Mouse (Mus musculus): ENCODE data around the gene Tmeff1. TPM values are rescaled to one million over a fixed set of nuclear protein-coding genes. Genes with fewer than 3 reads are reported as not detected.

Gene Tmeff1
- total RNA-seq, 1 experiment: 257 TPM

- TF ChIP-seq ZC3H11A (IDR thresholded peaks at IDR 0.05; ENCODE audit: borderline replicate concordance, low read depth, low read length) (no peak), HCFC1 (IDR thresholded peaks at IDR 0.05; ENCODE audit: borderline replicate concordance, insufficient read depth, low read length) (no peak), CHD2 (IDR thresholded peaks at IDR 0.05; ENCODE audit: low read depth, low read length) (no peak), MAFK (IDR thresholded peaks at IDR 0.05; ENCODE audit: insufficient read depth, low read depth, low read length) (no peak), ZNF384 (IDR thresholded peaks at IDR 0.05; ENCODE audit: low read depth, low read length) (no peak)
- Histone ChIP-seq H3K9me3 (ENCODE audit: control insufficient read depth, insufficient read depth, low read depth, low read length) (no peaks in the 10 kb centered on the region), H3K4me1 (ENCODE audit: control insufficient read depth in 2 of 2, insufficient read depth in 2 of 2, low read length in 2 of 2, poor library complexity in 1 of 2) (peaks cover 0 to 2% of the 10 kb centered on the region in 2 experiments; a peak in 1 of 4 replicates), H3K27ac (ENCODE audit: insufficient read depth, low read depth, low read length, poor library complexity, severe bottlenecking) (no peak overlapping the region), H3K4me3 (ENCODE audit: insufficient read depth in 1 of 2, low read depth in 1 of 2, low read length in 2 of 2, poor library complexity in 1 of 2, severe bottlenecking in 1 of 2) (no peak overlapping the region), H3K9ac (ENCODE audit: insufficient read depth, low read depth, low read length, poor library complexity, severe bottlenecking) (no peak overlapping the region), H3K36me3 (ENCODE audit: control insufficient read depth, insufficient read depth, low read length, poor library complexity, severe bottlenecking) (peaks cover 8% of the 10 kb centered on the region)
- in situ Hi-C loops (cut with MboI; ENCODE audit: low sequenced_read_pairs in 2 of 2, unreplicated experiment in 2 of 2): no loop called here
- peak; percentile 8 for DNase-seq (ENCODE audit: low read depth, low spot score)
Observed at GRCm38 (mm10) chr4:48650617-48651360, 65.8 kb downstream of the Tmeff1 start.

- peaks cover 24% of the 10 kb centered on the region for H3K36me3 ChIP-seq (ENCODE audit: control insufficient read depth, insufficient read depth, low read length, poor library complexity, severe bottlenecking)
Observed at GRCm38 (mm10) chr4:48654118-48654517, 69.1 kb downstream of the Tmeff1 start.

GRCm38 (mm10) chr4:48656530-48656929 lies 71.6 kb downstream of the Tmeff1 start:
- in situ Hi-C loops (cut with MboI; ENCODE audit: low sequenced_read_pairs in 2 of 2, unreplicated experiment in 2 of 2): no loop called here
- H3K27ac ChIP-seq (ENCODE audit: insufficient read depth, low read depth, low read length, poor library complexity, severe bottlenecking): no peak overlapping the region
- no peak for DNase-seq (ENCODE audit: low read depth, low spot score)
- no peak overlapping the region for H3K9ac ChIP-seq (ENCODE audit: insufficient read depth, low read depth, low read length, poor library complexity, severe bottlenecking)
- no peaks in the 10 kb centered on the region for H3K9me3 ChIP-seq (ENCODE audit: control insufficient read depth, insufficient read depth, low read depth, low read length)
- H3K36me3 ChIP-seq (ENCODE audit: control insufficient read depth, insufficient read depth, low read length, poor library complexity, severe bottlenecking): peaks cover 24% of the 10 kb centered on the region
- TF ChIP-seq ZNF384 (IDR thresholded peaks at IDR 0.05; ENCODE audit: low read depth, low read length): no peak
- TF ChIP-seq HCFC1 (IDR thresholded peaks at IDR 0.05; ENCODE audit: borderline replicate concordance, insufficient read depth, low read length): no peak
- no peak for TF ChIP-seq ZC3H11A (IDR thresholded peaks at IDR 0.05; ENCODE audit: borderline replicate concordance, low read depth, low read length)
- no peaks in the 10 kb centered on the region for H3K4me1 ChIP-seq (ENCODE audit: control insufficient read depth in 2 of 2, insufficient read depth in 2 of 2, low read length in 2 of 2, poor library complexity in 1 of 2)
- no peak overlapping the region for H3K4me3 ChIP-seq (ENCODE audit: insufficient read depth in 1 of 2, low read depth in 1 of 2, low read length in 2 of 2, poor library complexity in 1 of 2, severe bottlenecking in 1 of 2)

More at GRCm38 (mm10) chr4:48654118-48654517, 69.1 kb downstream of the Tmeff1 start:
- Histone ChIP-seq H3K9me3 (ENCODE audit: control insufficient read depth, insufficient read depth, low read depth, low read length) (no peaks in the 10 kb centered on the region), H3K27ac (ENCODE audit: insufficient read depth, low read depth, low read length, poor library complexity, severe bottlenecking) (no peak overlapping the region), H3K9ac (ENCODE audit: insufficient read depth, low read depth, low read length, poor library complexity, severe bottlenecking) (no peak overlapping the region), H3K4me3 (ENCODE audit: insufficient read depth in 1 of 2, low read depth in 1 of 2, low read length in 2 of 2, poor library complexity in 1 of 2, severe bottlenecking in 1 of 2) (no peak overlapping the region), H3K4me1 (ENCODE audit: control insufficient read depth in 2 of 2, insufficient read depth in 2 of 2, low read length in 2 of 2, poor library complexity in 1 of 2) (peaks cover 0 to 2% of the 10 kb centered on the region in 2 experiments; a peak in 1 of 4 replicates)
- no peak for DNase-seq (ENCODE audit: low read depth, low spot score)
- TF ChIP-seq MAFK (IDR thresholded peaks at IDR 0.05; ENCODE audit: insufficient read depth, low read depth, low read length): no peak
- in situ Hi-C loops (cut with MboI; ENCODE audit: low sequenced_read_pairs in 2 of 2, unreplicated experiment in 2 of 2): no loop called here

GRCm38 (mm10) chr4:48660144-48660543 lies 75.2 kb downstream of the Tmeff1 start:
- Histone ChIP-seq H3K9ac (ENCODE audit: insufficient read depth, low read depth, low read length, poor library complexity, severe bottlenecking) (no peak overlapping the region), H3K27ac (ENCODE audit: insufficient read depth, low read depth, low read length, poor library complexity, severe bottlenecking) (no peak overlapping the region), H3K4me1 (ENCODE audit: control insufficient read depth in 2 of 2, insufficient read depth in 2 of 2, low read length in 2 of 2, poor library complexity in 1 of 2) (no peaks in the 10 kb centered on the region), H3K36me3 (ENCODE audit: control insufficient read depth, insufficient read depth, low read length, poor library complexity, severe bottlenecking) (peaks cover 32% of the 10 kb centered on the region), H3K9me3 (ENCODE audit: control insufficient read depth, insufficient read depth, low read depth, low read length) (no peaks in the 10 kb centered on the region), H3K4me3 (ENCODE audit: insufficient read depth in 1 of 2, low read depth in 1 of 2, low read length in 2 of 2, poor library complexity in 1 of 2, severe bottlenecking in 1 of 2) (no peak overlapping the region)
- in situ Hi-C loops (cut with MboI; ENCODE audit: low sequenced_read_pairs in 2 of 2, unreplicated experiment in 2 of 2): no loop called here
- no peak for DNase-seq (ENCODE audit: low read depth, low spot score)
- TF ChIP-seq HCFC1 (IDR thresholded peaks at IDR 0.05; ENCODE audit: borderline replicate concordance, insufficient read depth, low read length) (no peak), ZNF384 (IDR thresholded peaks at IDR 0.05; ENCODE audit: low read depth, low read length) (no peak)
